Mouse (Mus musculus) MEL (cell line): ENCODE results near the gene Dapk2. TPM values are rescaled to one million over a fixed set of nuclear protein-coding genes. Genes with fewer than 3 reads are reported as not detected.

Source experiments
- DNase-seq: peaks from one replicate; pipeline ENCODE4 v3.0.0; 2011; ENCODE audit warnings: low read depth, low spot score
- H3K27ac ChIP-seq: 2 replicates; pipeline ENCODE4 v1.5.1; 2012; ENCODE audit warnings: low read depth, mild to moderate bottlenecking, control low read depth, low read length, moderate library complexity; ENCODE audit not compliant: control insufficient read depth
- H3K27me3 ChIP-seq, 2 experiments: fragments of 150-350 bp in 1 of 2; sonication (generic) in 1 of 2; 2 replicates each; pipeline ENCODE4 v1.6.1; 2012; ENCODE audit warnings: low read length in 2 of 2, mild to moderate bottlenecking in 2 of 2, improper control_type of control experiment in 1 of 2, moderate library complexity in 1 of 2; ENCODE audit not compliant: insufficient read depth in 2 of 2, control insufficient read depth in 1 of 2
- H3K36me3 ChIP-seq, 2 experiments: 2 replicates each; pipeline ENCODE4 v1.6.1; 2012 to 2014; ENCODE audit warnings: low read length in 2 of 2, improper control_type of control experiment in 1 of 2, inconsistent platforms in 1 of 2, mild to moderate bottlenecking in 1 of 2; ENCODE audit not compliant: insufficient read depth in 2 of 2, control insufficient read depth in 1 of 2
- H3K4me1 ChIP-seq, 2 experiments: fragments of 150-350 bp in 1 of 2; sonication (generic) in 1 of 2; 2 replicates each; pipeline ENCODE4 v1.6.1; 2012; ENCODE audit warnings: low read length in 2 of 2, improper control_type of control experiment in 1 of 2, mild to moderate bottlenecking in 1 of 2; ENCODE audit not compliant: insufficient read depth in 2 of 2, control insufficient read depth in 1 of 2
- H3K4me3 ChIP-seq, 2 experiments: fragments of 150-350 bp in 1 of 2; sonication (generic) in 1 of 2; 2 replicates each; pipeline ENCODE4 v1.5.1; 2012; ENCODE audit warnings: low read depth in 2 of 2, low read length in 2 of 2, mild to moderate bottlenecking in 2 of 2, moderate library complexity in 2 of 2, control low read depth in 1 of 2, improper control_type of control experiment in 1 of 2; ENCODE audit not compliant: control insufficient read depth in 1 of 2, insufficient read depth in 1 of 2
- H3K79me2 ChIP-seq: 2 replicates; pipeline ENCODE4 v1.6.1; 2012; ENCODE audit warnings: mild to moderate bottlenecking, low read length, moderate library complexity; ENCODE audit not compliant: control insufficient read depth, poor library complexity, insufficient read depth
- H3K9ac ChIP-seq: 2 replicates; pipeline ENCODE4 v1.6.1; 2012; ENCODE audit warnings: low read depth, mild to moderate bottlenecking, control low read depth, low read length, moderate library complexity; ENCODE audit not compliant: control insufficient read depth, poor library complexity, severe bottlenecking
- H3K9me3 ChIP-seq: fragments of 150-350 bp; sonication (generic); replicated peaks from 2 replicates; pipeline ENCODE4 v1.6.1; 2012; ENCODE audit warnings: mild to moderate bottlenecking, low read length, improper control_type of control experiment, moderate library complexity; ENCODE audit not compliant: insufficient read depth
- BHLHE40 ChIP-seq: IDR thresholded peaks from 2 replicates; pipeline ENCODE4 v1.6.1; 2012; ENCODE audit warnings: low read depth, mild to moderate bottlenecking, inconsistent platforms, low read length, improper control_type of control experiment, borderline replicate concordance
- CHD1 ChIP-seq: IDR thresholded peaks from 2 replicates; pipeline ENCODE4 v1.6.1; 2012; ENCODE audit warnings: low read depth, mild to moderate bottlenecking, inconsistent platforms, low read length, improper control_type of control experiment
- CTCF ChIP-seq, 3 experiments: IDR thresholded peaks in 2 of 3; conservative IDR thresholded peaks in 1 of 3; 2 replicates each; pipeline ENCODE4 v1.5.1; 2011 to 2012; ENCODE audit warnings: low read length in 3 of 3, low read depth in 2 of 3, mild to moderate bottlenecking in 2 of 3, improper control_type of control experiment in 1 of 3, inconsistent platforms in 1 of 3, mixed read lengths in 1 of 3, moderate library complexity in 1 of 3; ENCODE audit not compliant: control insufficient read depth in 1 of 3, insufficient read depth in 1 of 3, poor library complexity in 1 of 3, severe bottlenecking in 1 of 3
- E2F4 ChIP-seq: IDR thresholded peaks from 2 replicates; pipeline ENCODE4 v1.6.1; 2011; ENCODE audit warnings: low read depth, low read length, improper control_type of control experiment, borderline replicate concordance
- ELF1 ChIP-seq: IDR thresholded peaks from 2 replicates; pipeline ENCODE4 v1.6.1; 2014; ENCODE audit warnings: low read depth, mild to moderate bottlenecking, inconsistent platforms, low read length, improper control_type of control experiment, moderate library complexity
- EP300 ChIP-seq, 2 experiments: IDR thresholded peaks; 2 replicates each; pipeline ENCODE4 v1.6.1; 2011; ENCODE audit warnings: improper control_type of control experiment in 2 of 2, low read length in 2 of 2, low read depth in 1 of 2, mild to moderate bottlenecking in 1 of 2
- ETS1 ChIP-seq: IDR thresholded peaks from 2 replicates; pipeline ENCODE4 v1.6.1; 2012; ENCODE audit warnings: low read depth, mild to moderate bottlenecking, inconsistent platforms, low read length, improper control_type of control experiment, moderate library complexity
- GABPA ChIP-seq: IDR thresholded peaks from 2 replicates; pipeline ENCODE4 v1.6.1; 2012; ENCODE audit warnings: low read depth, mild to moderate bottlenecking, inconsistent platforms, low read length, improper control_type of control experiment, moderate library complexity
- JUND ChIP-seq: IDR thresholded peaks from 2 replicates; pipeline ENCODE4 v1.6.1; 2011; ENCODE audit warnings: low read depth, mild to moderate bottlenecking, improper control_type of control experiment, low read length
- MAFK ChIP-seq: IDR thresholded peaks from 2 replicates; pipeline ENCODE4 v1.6.1; 2011; ENCODE audit warnings: low read depth, mild to moderate bottlenecking, low read length, improper control_type of control experiment, borderline replicate concordance
- MEF2A ChIP-seq: IDR thresholded peaks from 2 replicates; pipeline ENCODE4 v1.6.1; 2014; ENCODE audit warnings: low read depth, mild to moderate bottlenecking, inconsistent platforms, low read length, improper control_type of control experiment; ENCODE audit not compliant: poor library complexity, insufficient replicate concordance, severe bottlenecking; ENCODE audit errors: extremely low read depth
- MXI1 ChIP-seq: IDR thresholded peaks from 2 replicates; pipeline ENCODE4 v1.6.1; 2011; ENCODE audit warnings: mild to moderate bottlenecking, low read depth, low read length, improper control_type of control experiment
- MYB ChIP-seq: IDR thresholded peaks from 2 replicates; pipeline ENCODE4 v1.6.1; 2011; ENCODE audit warnings: mild to moderate bottlenecking, low read depth, low read length, improper control_type of control experiment
- NELFE ChIP-seq: IDR thresholded peaks from 2 replicates; pipeline ENCODE4 v1.6.1; 2011; ENCODE audit warnings: low read depth, low read length, improper control_type of control experiment
- POLR2AphosphoS5 ChIP-seq: IDR thresholded peaks from 2 replicates; pipeline ENCODE4 v1.6.1; 2012; ENCODE audit warnings: low read depth, borderline replicate concordance, mild to moderate bottlenecking, inconsistent platforms, low read length, moderate library complexity, mixed read lengths
- RAD21 ChIP-seq: IDR thresholded peaks from 2 replicates; pipeline ENCODE4 v1.6.1; 2011; ENCODE audit warnings: mild to moderate bottlenecking, low read depth, low read length, improper control_type of control experiment
- RCOR1 ChIP-seq: IDR thresholded peaks from 2 replicates; pipeline ENCODE4 v1.6.1; 2012; ENCODE audit warnings: low read depth, mild to moderate bottlenecking, inconsistent platforms, low read length, improper control_type of control experiment
- SIN3A ChIP-seq: IDR thresholded peaks from 2 replicates; pipeline ENCODE4 v1.6.1; 2012; ENCODE audit warnings: low read length, improper control_type of control experiment, inconsistent platforms
- TAL1 ChIP-seq: IDR thresholded peaks from 2 replicates; pipeline ENCODE4 v1.6.1; 2012; ENCODE audit warnings: mild to moderate bottlenecking, inconsistent platforms, low read length, moderate library complexity, mixed read lengths
- TBP ChIP-seq: IDR thresholded peaks from 2 replicates; pipeline ENCODE4 v1.8.0; 2011; ENCODE audit warnings: low read depth, low read length, improper control_type of control experiment
- TCF12 ChIP-seq: IDR thresholded peaks from 2 replicates; pipeline ENCODE4 v1.6.1; 2014; ENCODE audit warnings: low read depth, mild to moderate bottlenecking, inconsistent platforms, low read length, improper control_type of control experiment, moderate library complexity
- UBTF ChIP-seq: IDR thresholded peaks from 2 replicates; pipeline ENCODE4 v1.6.1; 2012; ENCODE audit warnings: low read depth, mild to moderate bottlenecking, inconsistent platforms, low read length, improper control_type of control experiment, moderate library complexity, borderline replicate concordance; ENCODE audit not compliant: insufficient read depth
- USF1 ChIP-seq: IDR thresholded peaks from 2 replicates; pipeline ENCODE4 v1.6.1; 2014; ENCODE audit warnings: low read depth, mild to moderate bottlenecking, inconsistent platforms, low read length, improper control_type of control experiment, moderate library complexity
- ZC3H11A ChIP-seq: IDR thresholded peaks from 2 replicates; pipeline ENCODE4 v1.6.1; 2012; ENCODE audit warnings: low read depth, mild to moderate bottlenecking, inconsistent platforms, low read length, improper control_type of control experiment
- ZKSCAN1 ChIP-seq: IDR thresholded peaks from 2 replicates; pipeline ENCODE4 v1.6.1; 2012; ENCODE audit warnings: low read depth, mild to moderate bottlenecking, inconsistent platforms, low read length, improper control_type of control experiment, moderate library complexity
- ZNF384 ChIP-seq: IDR thresholded peaks from 2 replicates; pipeline ENCODE4 v1.6.1; 2012; ENCODE audit warnings: low read depth, mild to moderate bottlenecking, inconsistent platforms, low read length, improper control_type of control experiment
- polyA plus RNA-seq, 2 experiments: library from polyadenylated mRNA; stranded (reverse) in 1 of 2; unstranded in 1 of 2; fragments of >175 nt in 1 of 2; fragments of >200 nt in 1 of 2; gene quantifications; 2 replicates each; pipeline versions ENCODE4 v1.2.1 to v1.2.4; 2012; ENCODE audit warnings: low replicate concordance in 2 of 2, low read depth in 1 of 2; ENCODE audit not compliant: insufficient read length in 2 of 2, insufficient read depth in 1 of 2, missing spikeins in 1 of 2
- total RNA-seq: library from RNA; depleted of rRNA; stranded (reverse); fragments of 300-350 nt; gene quantifications from 2 replicates; pipeline ENCODE4 v1.2.3, GENCODE M21; 2012

Gene Dapk2
- total and polyA plus RNA-seq, 3 experiments = 5.8 to 8.3 TPM; not detected in 1

GRCm38 (mm10) chr9:66304320-66305090 lies 146.5 kb downstream of the Dapk2 start:
- Histone ChIP-seq H3K27me3 (no peaks in the 10 kb centered on the region), H3K27ac (no peak overlapping the region), H3K4me1 (peaks cover 9 to 21% of the 10 kb centered on the region in 2 experiments), H3K9ac (peak overlapping the region; percentile 71; the same call in 1 of the 2 replicates), H3K9me3 (no peaks in the 10 kb centered on the region), H3K79me2 (no peaks in the 10 kb centered on the region; the same call in 1 of the 2 replicates), H3K4me3 (peak overlapping the region; percentile 89 to 95), H3K36me3 (peaks cover 0 to 11% of the 10 kb centered on the region in 2 experiments; a peak in 2 of 4 replicates)
- TF ChIP-seq GABPA (peak; percentile 41; the same call in 1 of the 2 replicates), TCF12 (no peak), USF1 (no peak)
- no peak for DNase-seq

DNA sequence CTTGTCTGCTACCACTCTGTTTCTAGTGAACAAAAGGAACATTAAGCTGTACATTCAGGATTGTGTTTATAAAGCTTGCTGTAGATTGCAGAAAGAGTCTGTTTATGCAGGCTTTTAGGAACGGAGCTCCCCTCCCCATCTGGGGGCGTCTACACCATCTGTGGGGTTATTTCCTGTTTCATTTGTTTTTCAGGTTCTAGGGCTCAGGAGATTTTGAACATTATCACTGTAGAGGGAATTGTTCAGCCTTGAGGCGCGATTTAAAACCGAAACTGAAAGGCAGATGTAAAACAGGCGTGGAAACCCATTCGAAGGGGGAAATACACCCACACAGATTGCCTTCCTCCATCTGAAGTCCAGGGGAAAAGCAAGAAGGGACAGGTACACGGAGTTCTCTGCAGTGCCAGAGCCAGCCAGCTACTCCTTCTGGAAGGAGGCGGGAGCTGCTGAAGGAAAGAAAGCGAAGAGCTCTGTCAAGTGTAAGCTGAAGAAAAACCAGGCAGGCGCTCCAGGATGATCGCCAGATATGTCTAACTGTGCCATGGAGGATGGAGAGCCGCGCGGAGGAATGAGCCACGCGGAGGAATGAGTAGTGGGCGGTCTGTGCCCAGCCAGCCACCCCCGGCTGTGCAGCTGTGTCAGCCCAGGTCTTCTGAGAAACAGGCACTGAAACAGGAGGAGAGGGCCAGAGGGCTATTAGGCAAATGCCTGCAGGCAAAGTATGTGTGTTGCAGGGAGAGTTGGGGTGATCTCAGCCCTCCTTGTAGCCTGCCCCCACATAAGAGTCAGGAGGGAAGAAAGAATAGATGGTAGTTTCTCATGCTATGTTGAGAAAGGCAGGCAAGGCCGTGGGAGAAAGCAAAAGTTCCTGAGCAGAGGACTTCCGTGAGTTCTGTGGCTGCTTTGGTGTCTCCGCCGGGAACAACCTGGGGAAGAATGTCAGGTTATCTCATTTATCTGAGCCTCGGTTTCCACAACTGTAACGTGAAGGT lies 147.4 kb downstream of the Dapk2 start:
- H3K79me2 ChIP-seq = no peaks in the 10 kb centered on the region; the same call in 1 of the 2 replicates
- no peaks in the 10 kb centered on the region for H3K9me3 ChIP-seq
- peaks cover 8 to 17% of the 10 kb centered on the region in 2 experiments for H3K4me1 ChIP-seq
- H3K9ac ChIP-seq = peak overlapping the region; percentile 71
- H3K36me3 ChIP-seq = peaks cover 0 to 11% of the 10 kb centered on the region in 2 experiments; a peak in 2 of 4 replicates
- H3K4me3 ChIP-seq = peak overlapping the region; percentile 89 to 95
- peak; percentile 63 for DNase-seq
- no peaks in the 10 kb centered on the region for H3K27me3 ChIP-seq
- peak overlapping the region; percentile 40 for H3K27ac ChIP-seq
- TF ChIP-seq ZC3H11A (no peak), RAD21 (no peak), MXI1 (peak; percentile 55), ETS1 (peak; percentile 76), EP300 (IDR thresholded peaks at IDR 0.05; ENCODE audit: low read depth in 1 of 2, low read length in 2 of 2) (no peak), ZNF384 (no peak), TCF12 (no peak), MAFK (no peak), CTCF (IDR thresholded peaks at IDR 0.05 in 2 of 3, conservative IDR thresholded peaks at IDR 0.05 in 1 of 3; ENCODE audit: control insufficient read depth in 1 of 3, insufficient read depth in 1 of 3, low read depth in 2 of 3, low read length in 3 of 3, poor library complexity in 1 of 3, severe bottlenecking in 1 of 3) (no peak), BHLHE40 (no peak), JUND (no peak), UBTF (no peak), TAL1 (no peak), USF1 (no peak), E2F4 (no peak), ZKSCAN1 (no peak), MEF2A (no peak), MYB (no peak), NELFE (no peak), SIN3A (peak; percentile 87), TBP (peak; percentile 37; the same call in 1 of the 2 replicates), CHD1 (no peak), POLR2AphosphoS5 (no peak), GABPA (no peak), ELF1 (no peak), RCOR1 (no peak)
